Mouse (Mus musculus): ENCODE measurements around the gene Wfikkn1. TPM values are rescaled to one million over a fixed set of nuclear protein-coding genes. Genes with fewer than 3 reads are reported as not detected.
A peak's percentile ranks its signal among the peaks of the same experiment; 100 is the strongest.

Wfikkn1 gene
- polyA plus RNA-seq, 1 experiment, result 0.25 TPM

- H3K36me3 ChIP-seq (ENCODE audit: control insufficient read depth, insufficient read depth), result peaks cover 8% of the 10 kb centered on the region
- no peak overlapping the region for H3K4me3 ChIP-seq
- TF ChIP-seq SRF (IDR thresholded peaks at IDR 0.05; ENCODE audit: control insufficient read depth, insufficient read length, low read depth) (no peak), TCF12 (IDR thresholded peaks at IDR 0.05; ENCODE audit: insufficient read depth, poor library complexity, severe bottlenecking) (no peak), POLR2AphosphoS2 (IDR thresholded peaks at IDR 0.05; ENCODE audit: insufficient read length, low read depth) (no peak)
- H3K79me2 ChIP-seq (ENCODE audit: control insufficient read depth, insufficient read depth), result no peaks in the 10 kb centered on the region
- H3K27me3 ChIP-seq (ENCODE audit: control insufficient read depth, insufficient read depth, insufficient read length), result no peaks in the 10 kb centered on the region
- H3ac ChIP-seq (ENCODE audit: control insufficient read depth, insufficient read length), result no peak overlapping the region
- H3K4me2 ChIP-seq (ENCODE audit: low read depth), result no peak overlapping the region
These were observed 6.8 kb upstream of the Wfikkn1 start for GRCm38 (mm10) chr17:25887467-25887866.

GRCm38 (mm10) chr17:25886806-25887205 is 6.1 kb upstream of the Wfikkn1 start:
- Histone ChIP-seq H3K4me3 (no peak overlapping the region), H3ac (ENCODE audit: control insufficient read depth, insufficient read length) (no peak overlapping the region), H3K36me3 (ENCODE audit: control insufficient read depth, insufficient read depth) (peaks cover 8% of the 10 kb centered on the region), H3K4me2 (ENCODE audit: low read depth) (no peak overlapping the region), H3K79me2 (ENCODE audit: control insufficient read depth, insufficient read depth) (no peaks in the 10 kb centered on the region), H3K27me3 (ENCODE audit: control insufficient read depth, insufficient read depth, insufficient read length) (no peaks in the 10 kb centered on the region)
- TF ChIP-seq MYOG (IDR thresholded peaks at IDR 0.05; ENCODE audit: control insufficient read depth in 1 of 3, insufficient read depth in 1 of 3, insufficient read length in 2 of 3, low read depth in 2 of 3), result no peak
- TF ChIP-seq SRF (IDR thresholded peaks at IDR 0.05; ENCODE audit: control insufficient read depth, insufficient read length, low read depth), result no peak
- TF ChIP-seq MYOD1 (IDR thresholded peaks at IDR 0.05; ENCODE audit: control insufficient read depth in 1 of 3, insufficient read length in 2 of 3, low read depth in 2 of 3), result no peak
- TF ChIP-seq REST (IDR thresholded peaks at IDR 0.05; ENCODE audit: insufficient read depth, insufficient read length), result no peak

- no peak for TF ChIP-seq POLR2AphosphoS2 (IDR thresholded peaks at IDR 0.05; ENCODE audit: insufficient read length, low read depth)
- no peak for TF ChIP-seq E2F4 (IDR thresholded peaks at IDR 0.05; ENCODE audit: insufficient read depth)
- no peak for TF ChIP-seq TCF12 (IDR thresholded peaks at IDR 0.05; ENCODE audit: insufficient read depth, poor library complexity, severe bottlenecking)
- no peak for TF ChIP-seq MYOG (IDR thresholded peaks at IDR 0.05; ENCODE audit: control insufficient read depth in 1 of 3, insufficient read depth in 1 of 3, insufficient read length in 2 of 3, low read depth in 2 of 3)
- TF ChIP-seq CEBPB (IDR thresholded peaks at IDR 0.05; ENCODE audit: insufficient read depth, poor library complexity, severe bottlenecking), result no peak
- no peak for TF ChIP-seq MYOD1 (IDR thresholded peaks at IDR 0.05; ENCODE audit: control insufficient read depth in 1 of 3, insufficient read length in 2 of 3, low read depth in 2 of 3)
- no peak for TF ChIP-seq MAX (IDR thresholded peaks at IDR 0.05; ENCODE audit: low read depth)
- TF ChIP-seq TCF3 (IDR thresholded peaks at IDR 0.05; ENCODE audit: insufficient read length, low read depth), result no peak
- no peak for TF ChIP-seq REST (IDR thresholded peaks at IDR 0.05; ENCODE audit: insufficient read depth, insufficient read length)
- no peak for TF ChIP-seq USF1 (IDR thresholded peaks at IDR 0.05; ENCODE audit: low read depth)
- no peak for TF ChIP-seq SRF (IDR thresholded peaks at IDR 0.05; ENCODE audit: control insufficient read depth, insufficient read length, low read depth)
- Histone ChIP-seq H3K79me2 (ENCODE audit: control insufficient read depth, insufficient read depth) (no peaks in the 10 kb centered on the region), H3K36me3 (ENCODE audit: control insufficient read depth, insufficient read depth) (peaks cover 8% of the 10 kb centered on the region), H3ac (ENCODE audit: control insufficient read depth, insufficient read length) (no peak overlapping the region), H3K27me3 (ENCODE audit: control insufficient read depth, insufficient read depth, insufficient read length) (no peaks in the 10 kb centered on the region), H3K4me3 (no peak overlapping the region), H3K4me2 (ENCODE audit: low read depth) (no peak overlapping the region)
These were observed 5.0 kb upstream of the Wfikkn1 start for GRCm38 (mm10) chr17:25885636-25886035.

GRCm38 (mm10) chr17:25883824-25884223 is 3.2 kb upstream of the Wfikkn1 start:
- TF ChIP-seq E2F4 (IDR thresholded peaks at IDR 0.05; ENCODE audit: insufficient read depth) (no peak), POLR2A (IDR thresholded peaks at IDR 0.05; ENCODE audit: insufficient read length, low read depth) (no peak), POLR2AphosphoS2 (IDR thresholded peaks at IDR 0.05; ENCODE audit: insufficient read length, low read depth) (peak; percentile 27)
- Histone ChIP-seq H3ac (ENCODE audit: control insufficient read depth, insufficient read length) (no peak overlapping the region), H3K36me3 (ENCODE audit: control insufficient read depth, insufficient read depth) (no peaks in the 10 kb centered on the region), H3K4me2 (ENCODE audit: low read depth) (no peak overlapping the region), H3K79me2 (ENCODE audit: control insufficient read depth, insufficient read depth) (no peaks in the 10 kb centered on the region), H3K4me3 (no peak overlapping the region), H3K27me3 (ENCODE audit: control insufficient read depth, insufficient read depth, insufficient read length) (no peaks in the 10 kb centered on the region)

- Histone ChIP-seq H3ac (ENCODE audit: control insufficient read depth, insufficient read length) (no peak overlapping the region), H3K27me3 (ENCODE audit: control insufficient read depth, insufficient read depth, insufficient read length) (no peaks in the 10 kb centered on the region), H3K4me2 (ENCODE audit: low read depth) (no peak overlapping the region), H3K79me2 (ENCODE audit: control insufficient read depth, insufficient read depth) (no peaks in the 10 kb centered on the region), H3K36me3 (ENCODE audit: control insufficient read depth, insufficient read depth) (no peaks in the 10 kb centered on the region), H3K4me3 (no peak overlapping the region)
- TF ChIP-seq POLR2AphosphoS2 (IDR thresholded peaks at IDR 0.05; ENCODE audit: insufficient read length, low read depth) (no peak), E2F4 (IDR thresholded peaks at IDR 0.05; ENCODE audit: insufficient read depth) (no peak), POLR2A (IDR thresholded peaks at IDR 0.05; ENCODE audit: insufficient read length, low read depth) (no peak), MAX (IDR thresholded peaks at IDR 0.05; ENCODE audit: low read depth) (no peak), MYOG (IDR thresholded peaks at IDR 0.05; ENCODE audit: control insufficient read depth in 1 of 3, insufficient read depth in 1 of 3, insufficient read length in 2 of 3, low read depth in 2 of 3) (no peak), SRF (IDR thresholded peaks at IDR 0.05; ENCODE audit: control insufficient read depth, insufficient read length, low read depth) (no peak), TCF3 (IDR thresholded peaks at IDR 0.05; ENCODE audit: insufficient read length, low read depth) (no peak), REST (IDR thresholded peaks at IDR 0.05; ENCODE audit: insufficient read depth, insufficient read length) (no peak), TCF12 (IDR thresholded peaks at IDR 0.05; ENCODE audit: insufficient read depth, poor library complexity, severe bottlenecking) (no peak), USF1 (IDR thresholded peaks at IDR 0.05; ENCODE audit: low read depth) (no peak), MYOD1 (IDR thresholded peaks at IDR 0.05; ENCODE audit: control insufficient read depth in 1 of 3, insufficient read length in 2 of 3, low read depth in 2 of 3) (no peak), CEBPB (IDR thresholded peaks at IDR 0.05; ENCODE audit: insufficient read depth, poor library complexity, severe bottlenecking) (no peak)
These were observed 2.6 kb upstream of the Wfikkn1 start for GRCm38 (mm10) chr17:25883268-25883667.

All from myocyte (in vitro differentiated cells).